Mouse (Mus musculus) ZHBTc4 (cell line): Measurements from ENCODE around the gene Arsa.
A peak's percentile ranks its signal among the peaks of the same experiment; 100 is the strongest.
"Not testable (repeated sequence)": the region's sequence is repeated elsewhere in the genome, so short reads cannot be mapped to it uniquely, and the experiment has no call there.

Experiments used
- DNase-seq: peaks from one replicate; pipeline ENCODE4 v3.0.0-alpha.2; 2011; ENCODE audit warnings: low read depth, low spot score

Arsa gene

DNA sequence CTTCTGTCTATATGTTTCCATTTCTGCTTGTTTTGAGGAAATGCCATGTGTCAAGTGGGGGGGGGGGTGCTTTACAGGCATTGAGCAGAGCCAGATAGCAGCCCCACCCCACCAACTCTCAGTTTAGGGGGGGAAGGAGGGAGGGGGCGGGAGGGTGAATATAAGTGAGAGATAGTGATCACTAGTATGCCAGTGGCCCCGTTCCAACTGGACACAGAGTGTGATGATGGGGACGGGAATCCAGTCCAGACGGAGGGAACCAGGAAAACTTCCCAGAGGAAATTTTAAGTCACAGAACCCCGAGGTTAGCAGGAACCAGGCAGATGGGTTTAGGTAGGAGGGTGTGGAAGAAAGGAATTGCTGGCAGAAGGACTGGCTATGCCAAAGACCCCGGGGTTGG lies 21.6 kb downstream of the Arsa start:
- DNase-seq, result no peak

DNA sequence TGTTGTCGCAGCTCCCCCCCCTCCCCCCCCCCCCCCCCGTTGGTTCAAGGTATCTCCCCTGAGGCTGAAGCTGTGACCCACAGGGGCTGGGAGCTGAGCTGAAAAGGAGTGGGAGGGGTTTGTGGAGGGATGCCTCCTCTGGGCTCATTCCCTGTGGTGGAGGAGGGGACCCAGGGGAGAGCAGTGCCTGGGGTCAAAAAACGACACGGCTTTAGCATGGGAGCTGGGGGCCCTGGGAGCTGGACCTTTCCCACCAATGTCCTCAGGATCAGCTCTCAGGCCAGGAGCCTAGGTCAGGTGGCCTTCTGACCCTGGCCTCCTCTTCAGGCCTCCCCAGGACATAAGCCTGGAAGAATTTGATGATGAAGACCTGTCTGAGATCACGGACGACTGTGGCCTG lies 22.4 kb downstream of the Arsa start:
- peak; percentile 30 for DNase-seq

DNA sequence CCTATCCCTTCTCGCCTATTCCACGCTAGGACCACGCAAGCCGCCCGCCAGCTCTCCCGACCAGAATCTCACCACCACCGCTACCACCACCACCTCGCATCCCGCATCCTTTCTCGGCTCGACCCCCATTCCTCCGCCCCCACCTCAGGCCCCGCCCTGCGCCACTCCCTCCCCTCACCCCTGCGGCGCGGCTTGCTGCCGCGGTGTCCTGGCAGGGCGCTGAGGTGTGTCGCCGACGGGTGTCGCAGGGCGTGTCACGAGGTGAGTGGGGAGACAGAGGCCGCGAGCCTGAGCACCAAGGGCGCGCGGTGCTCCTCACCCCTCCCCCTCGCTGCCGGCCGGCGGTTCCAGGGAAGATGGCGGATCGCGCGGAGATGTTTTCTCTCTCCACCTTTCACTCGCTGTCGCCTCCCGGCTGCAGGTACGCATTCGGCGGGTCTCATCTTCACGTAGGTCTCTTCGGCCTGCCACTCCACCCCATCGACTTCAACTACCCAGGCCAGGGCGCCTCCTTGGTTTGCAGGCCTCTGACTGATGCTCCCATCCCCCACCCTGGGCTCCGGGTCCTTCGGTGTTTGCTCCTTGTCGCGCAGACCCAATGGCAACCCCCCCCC lies 23.3 kb downstream of the Arsa start, which contains the start of gene Mapk8ip2:
TSS of gene Mapk8ip2 (plus strand) at position 49 of the 614 bp plus-strand sequence.
- DNase-seq, result peak; percentile 87

DNA sequence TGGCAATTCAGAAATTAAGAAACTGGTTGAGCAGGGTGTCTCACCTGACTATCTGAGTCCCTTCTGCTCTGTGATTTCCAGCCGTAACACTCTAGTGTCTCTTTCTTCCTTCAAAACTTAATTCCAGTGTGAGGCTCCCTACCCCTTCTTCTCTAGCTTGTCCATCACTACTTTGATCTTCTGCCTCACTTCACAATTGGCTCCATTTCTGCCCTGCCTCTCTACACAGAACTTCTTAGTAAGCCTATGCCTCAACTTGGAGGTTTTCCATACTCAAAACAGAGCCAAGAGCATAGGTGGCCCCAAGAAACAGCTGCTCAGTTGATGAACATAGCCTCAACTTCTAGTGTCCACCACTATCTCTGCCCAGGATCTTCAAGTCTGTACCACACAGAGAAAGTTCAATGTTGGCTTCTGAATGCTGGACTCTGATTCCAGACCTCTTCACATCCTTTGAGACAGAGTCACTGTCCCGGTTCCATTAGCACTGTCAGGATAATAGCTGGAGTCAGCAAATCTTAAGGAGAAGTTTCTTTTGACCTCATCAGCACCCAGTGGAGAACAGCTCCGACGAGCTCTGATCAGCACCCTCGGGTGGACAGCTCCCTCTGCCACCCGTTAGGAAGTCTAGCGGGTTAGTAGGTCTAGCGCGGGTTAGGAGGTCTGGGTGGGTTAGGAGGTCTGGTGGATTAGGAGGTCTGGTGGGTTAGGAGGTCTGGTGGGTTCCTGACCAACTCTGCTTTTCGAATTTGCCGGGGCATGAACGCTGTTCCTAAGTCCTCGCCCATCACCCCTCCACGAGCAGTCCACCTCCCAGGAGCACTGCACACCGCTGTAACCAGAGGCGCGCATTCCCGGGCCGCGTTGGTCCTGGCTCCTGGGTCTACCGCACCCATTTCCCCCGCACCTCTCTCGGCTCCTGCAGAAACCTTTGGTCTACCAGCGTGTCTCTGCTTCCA lies 24.0 kb downstream of the Arsa start:
- DNase-seq, result peak; percentile 89

DNA sequence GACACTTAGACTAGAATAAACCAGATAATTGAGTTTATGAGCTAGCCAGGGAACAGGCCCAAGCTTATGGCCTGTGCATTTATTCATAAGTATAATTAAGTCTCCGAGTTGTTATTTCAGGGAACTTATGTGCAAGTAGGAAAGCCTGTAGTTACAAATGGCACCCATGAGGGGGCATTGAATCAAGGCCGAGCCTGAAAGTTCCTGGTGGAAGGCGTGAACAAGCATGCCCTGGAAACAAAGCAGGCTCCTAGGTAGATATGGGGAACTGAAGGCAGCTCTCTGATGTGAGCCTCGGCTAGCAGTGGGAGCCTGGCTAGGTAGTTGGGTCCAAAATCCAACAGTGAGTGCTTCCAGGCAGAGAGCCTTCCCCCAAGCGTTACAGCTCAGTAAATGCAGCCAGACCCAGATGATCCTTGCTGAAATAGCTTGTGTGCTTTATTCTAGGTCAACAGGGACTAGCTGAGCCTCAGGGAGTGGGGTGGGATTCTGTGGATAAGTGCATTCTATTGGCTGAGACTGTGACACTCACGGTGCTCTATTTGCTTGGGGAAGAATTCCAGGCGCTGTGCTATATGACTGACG lies 34.6 kb downstream of the Arsa start:
- peak; percentile 75 for DNase-seq

DNA sequence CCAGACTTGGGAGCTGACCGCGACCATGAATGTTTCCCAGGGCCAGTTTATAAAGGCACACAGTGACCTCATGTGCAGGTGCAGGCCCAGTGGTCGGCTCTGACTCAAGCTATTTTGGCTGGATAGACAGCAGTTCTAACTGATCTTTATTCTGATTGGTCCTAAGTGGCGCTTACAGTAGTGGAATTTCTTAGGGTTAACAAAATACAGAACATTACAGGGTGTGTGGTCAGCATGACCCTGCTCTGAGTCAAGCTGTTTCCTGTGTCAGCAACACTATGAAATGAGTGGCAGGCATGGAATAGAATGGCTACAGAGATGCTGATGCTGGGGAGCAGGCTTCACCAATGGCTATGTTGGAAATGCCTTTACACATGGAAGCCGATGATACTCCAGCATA lies 41.3 kb downstream of the Arsa start:
- DNase-seq, result no peak

DNA sequence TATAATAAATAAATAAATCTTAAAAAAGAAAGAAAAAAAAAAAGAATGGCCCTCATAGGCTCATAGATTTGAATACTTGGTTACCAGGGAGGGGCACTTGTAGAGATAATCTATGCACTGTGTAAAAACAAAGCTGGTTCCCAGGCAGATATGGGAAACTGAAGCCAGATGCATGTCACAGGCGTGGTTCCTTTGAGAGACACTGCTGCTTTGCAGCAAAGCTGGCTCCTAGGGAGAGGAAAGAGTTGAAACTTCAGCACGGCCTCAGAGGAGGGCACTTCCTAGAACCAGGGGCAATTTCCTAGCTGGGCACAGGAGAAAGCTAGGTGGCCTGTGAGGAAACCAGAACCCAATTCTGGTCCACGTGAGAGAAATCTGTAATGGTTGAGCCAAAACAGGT lies 43.1 kb downstream of the Arsa start:
- DNase-seq, result no peak

DNA sequence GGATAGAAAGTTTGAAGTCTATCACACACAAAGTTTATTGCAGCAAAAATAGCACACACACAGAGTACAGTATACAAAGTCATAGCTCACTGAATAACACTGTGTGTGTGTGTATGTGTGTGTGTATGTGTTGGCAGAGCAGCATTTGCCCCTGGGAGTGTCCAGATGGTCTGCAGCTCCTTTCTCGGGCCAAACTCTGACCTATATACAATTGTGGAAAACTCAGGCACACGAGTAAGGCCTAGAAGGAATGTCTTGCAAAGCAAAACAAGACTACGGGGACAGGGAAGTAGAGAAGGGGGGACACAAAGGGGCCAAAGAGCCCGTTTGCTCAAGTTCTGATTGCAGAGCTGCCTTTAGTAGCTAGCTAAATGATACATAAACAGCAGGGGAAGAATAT lies 44.3 kb downstream of the Arsa start:
- no peak for DNase-seq

DNA sequence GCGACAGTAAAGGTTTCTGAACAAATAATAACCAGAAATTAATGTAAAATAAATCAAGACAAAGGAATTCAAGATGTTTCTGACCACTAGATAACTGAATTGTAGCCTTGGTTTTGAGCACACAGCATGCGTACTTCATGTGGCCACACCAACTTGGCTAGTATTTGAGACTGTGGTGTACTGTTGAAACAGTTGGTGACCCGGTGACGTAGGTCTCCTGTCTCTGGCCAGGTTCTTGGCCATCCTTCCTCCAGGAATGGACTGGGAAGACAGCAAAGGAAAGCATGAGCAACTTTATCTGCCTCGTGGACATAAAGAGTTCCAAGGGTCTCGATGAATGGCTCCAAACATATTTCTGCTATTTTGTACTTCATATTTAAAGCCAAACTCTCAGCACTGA lies 45.4 kb downstream of the Arsa start:
- no peak for DNase-seq

DNA sequence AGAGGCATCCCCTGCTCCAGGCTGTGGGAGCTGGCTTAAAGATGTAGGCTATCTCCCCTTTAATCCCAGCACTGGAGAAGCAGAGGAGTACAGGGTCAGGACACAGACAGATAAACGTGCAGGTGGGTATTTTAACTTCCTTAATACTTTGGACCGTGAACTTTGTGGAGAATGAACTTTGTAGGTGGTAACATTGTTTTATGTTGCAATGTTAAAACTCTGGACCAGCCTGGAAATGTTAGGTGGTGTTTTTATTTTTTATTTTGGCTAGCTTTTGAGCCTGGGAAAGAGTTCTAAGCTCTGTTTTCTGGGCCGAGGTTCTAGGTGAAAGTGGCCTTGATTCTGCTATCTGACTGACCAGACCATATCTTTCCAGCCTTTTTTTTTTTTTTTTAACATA lies 46.0 kb downstream of the Arsa start:
- no peak for DNase-seq

DNA sequence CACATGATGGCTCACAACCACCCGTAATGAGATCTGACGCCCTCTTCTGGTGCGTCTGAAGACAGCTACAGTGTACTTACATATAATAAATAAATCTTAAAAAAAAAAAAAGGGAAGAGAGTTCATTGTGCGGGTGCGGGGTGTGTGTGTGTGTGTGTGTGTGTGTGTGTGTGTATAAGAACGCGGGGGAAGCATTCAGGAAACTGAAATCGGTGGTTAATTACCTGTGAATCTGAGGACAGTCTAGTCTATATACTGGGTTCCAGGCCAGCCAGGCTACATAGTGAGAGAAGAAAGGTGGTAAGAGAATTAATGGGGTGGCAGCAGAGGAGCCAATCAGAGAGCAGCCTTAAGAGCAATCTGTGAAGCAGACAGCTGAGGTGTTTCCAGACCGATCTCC lies 46.5 kb downstream of the Arsa start:
- DNase-seq, result not testable (repeated sequence)

DNA sequence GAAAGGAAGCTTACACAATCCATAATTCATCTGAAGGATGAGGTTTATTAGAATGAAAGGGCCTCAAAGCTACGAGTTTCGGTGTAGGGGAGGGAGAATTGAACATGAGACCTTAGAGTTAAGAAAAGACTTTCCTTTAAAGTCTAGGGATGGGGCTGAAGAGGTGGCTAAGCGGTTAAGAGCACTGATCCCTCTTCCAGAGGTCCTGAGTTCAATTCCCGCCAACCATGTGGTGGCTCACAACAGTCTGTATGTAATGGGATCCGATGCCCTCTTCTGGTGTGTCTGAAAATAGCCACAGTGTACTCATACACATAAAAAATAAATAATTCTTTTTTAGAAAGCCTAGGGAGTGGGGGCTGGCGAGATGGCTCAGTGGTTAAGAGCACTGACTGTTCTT lies 46.9 kb downstream of the Arsa start:
- no peak for DNase-seq

DNA sequence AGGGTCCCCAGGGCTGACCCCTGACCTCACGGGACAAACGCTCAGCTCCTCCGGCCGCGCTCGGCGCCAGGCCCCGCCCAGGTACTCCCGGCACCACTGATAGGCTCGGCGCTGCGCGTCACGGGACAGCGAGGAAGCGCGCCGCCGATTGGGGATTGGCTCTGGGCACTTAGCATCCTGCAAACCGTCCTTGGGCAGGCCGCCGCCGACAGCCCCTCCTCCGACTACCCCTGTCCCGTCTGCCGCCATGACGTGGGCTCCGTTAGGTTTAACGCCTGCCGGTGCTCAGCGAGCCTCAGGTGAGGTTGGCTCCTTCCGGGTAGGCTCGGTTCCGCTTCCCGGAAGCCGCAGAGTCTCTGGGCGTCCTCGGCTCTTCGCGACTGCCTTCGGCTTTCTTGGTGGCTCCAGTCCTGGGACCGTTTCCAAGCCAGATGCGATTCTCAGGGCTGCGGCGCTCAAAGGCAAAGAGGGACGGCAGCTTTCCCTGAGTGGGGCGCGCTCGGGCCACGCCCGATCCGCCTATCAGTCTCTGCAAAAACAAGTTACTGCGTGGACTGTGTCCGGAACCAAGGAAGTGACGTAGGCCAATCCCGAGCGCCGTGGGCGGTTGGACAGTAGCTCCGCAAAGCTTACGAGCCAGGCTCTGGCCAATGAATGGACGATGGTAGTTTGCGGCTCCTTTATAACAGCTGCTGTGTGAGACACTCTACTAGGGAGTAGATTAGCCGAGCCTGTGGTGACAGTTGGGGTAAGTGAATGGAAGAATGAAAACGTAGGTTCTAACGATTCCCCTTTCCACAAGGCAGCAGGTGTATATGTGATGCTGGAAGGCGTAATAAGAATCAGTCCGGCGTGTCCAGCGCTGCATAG lies 47.6 kb downstream of the Arsa start, which contains the start of the genes C730034F03Rik, Gm44502 and Chkb:
TSS of gene C730034F03Rik (plus strand) at position 238 of the 870 bp plus-strand sequence.
TSS of gene Gm44502 (minus strand) at position 345 of the 870 bp plus-strand sequence.
TSS of gene Chkb (minus strand) at position 557 of the 870 bp plus-strand sequence.
- peak; percentile 95 for DNase-seq

DNA sequence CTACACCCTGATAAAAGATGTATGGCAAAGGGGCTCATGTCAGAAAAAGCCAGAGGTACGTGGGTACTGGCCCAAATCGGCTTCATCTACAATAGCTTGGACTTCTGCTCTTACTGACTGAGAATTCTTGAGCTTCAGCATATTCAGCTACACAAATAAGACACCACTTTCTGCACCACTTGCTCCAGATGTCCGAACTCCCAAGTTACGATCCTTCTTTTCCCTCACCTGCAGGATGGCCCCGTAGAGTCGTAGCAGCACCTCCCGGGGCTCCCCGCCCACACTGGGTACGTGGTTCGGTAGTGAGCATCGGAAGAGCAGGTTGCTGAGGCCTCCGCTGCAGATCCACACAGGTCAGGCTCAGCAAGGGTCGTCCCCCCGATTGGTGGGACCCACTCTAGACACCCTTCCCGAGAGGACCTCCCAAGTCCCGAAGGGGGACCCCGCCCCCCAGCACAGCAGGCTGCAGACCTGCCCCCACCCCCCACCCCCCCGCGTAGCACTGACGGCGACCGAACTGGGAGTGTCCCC lies 48.3 kb downstream of the Arsa start:
- peak; percentile 30 for DNase-seq

DNA sequence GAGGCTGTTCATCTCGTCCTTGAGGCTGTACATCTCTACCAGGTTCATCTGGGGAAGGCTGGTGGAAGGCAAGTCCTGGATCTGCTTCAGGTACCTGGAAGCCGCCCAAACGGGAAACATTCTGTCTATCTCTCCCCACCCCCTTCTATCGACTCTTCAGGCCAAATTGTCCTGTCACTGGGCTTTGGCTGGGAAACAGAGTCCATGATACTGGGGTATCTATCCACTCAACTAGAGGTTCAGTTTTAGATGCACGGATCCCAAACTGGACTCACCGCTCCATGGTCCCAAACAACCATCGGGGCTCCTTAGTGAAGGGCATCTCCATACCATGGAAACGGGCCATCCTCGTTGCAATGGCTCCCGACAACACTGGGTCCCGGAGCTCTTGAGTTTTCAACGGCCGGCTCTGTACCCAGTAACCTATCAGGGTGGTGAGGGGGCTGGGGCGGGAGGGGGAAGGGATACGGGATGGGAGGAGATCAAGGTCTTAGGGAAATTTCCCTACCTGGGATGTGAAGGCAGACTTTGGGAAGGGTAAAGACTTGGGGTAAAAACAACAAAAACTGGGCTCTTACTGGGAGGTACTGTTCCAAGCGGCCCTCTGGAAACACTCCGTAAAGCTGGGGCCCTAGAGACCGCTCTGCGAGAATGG lies 49.0 kb downstream of the Arsa start:
- DNase-seq, result no peak

DNA sequence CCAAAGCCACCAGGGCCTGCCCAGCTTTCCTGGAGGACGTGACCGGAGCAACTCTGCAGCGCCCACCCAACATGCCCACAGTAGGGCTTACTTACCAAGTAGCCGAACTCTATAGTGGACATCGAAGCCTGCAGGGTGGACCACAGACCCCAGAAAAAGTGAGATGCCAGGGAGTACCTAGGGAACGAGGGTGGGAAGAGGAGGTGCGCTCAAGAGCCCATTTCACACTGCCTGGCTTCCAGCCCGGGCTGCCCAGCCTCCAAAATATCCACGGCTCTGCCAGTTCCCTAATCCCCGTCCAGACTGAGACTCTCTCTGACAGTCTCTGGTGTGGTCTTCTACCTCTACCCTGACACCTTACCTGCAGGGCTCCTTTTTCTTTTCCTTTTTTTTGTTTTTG lies 50.5 kb downstream of the Arsa start:
- no peak for DNase-seq

DNA sequence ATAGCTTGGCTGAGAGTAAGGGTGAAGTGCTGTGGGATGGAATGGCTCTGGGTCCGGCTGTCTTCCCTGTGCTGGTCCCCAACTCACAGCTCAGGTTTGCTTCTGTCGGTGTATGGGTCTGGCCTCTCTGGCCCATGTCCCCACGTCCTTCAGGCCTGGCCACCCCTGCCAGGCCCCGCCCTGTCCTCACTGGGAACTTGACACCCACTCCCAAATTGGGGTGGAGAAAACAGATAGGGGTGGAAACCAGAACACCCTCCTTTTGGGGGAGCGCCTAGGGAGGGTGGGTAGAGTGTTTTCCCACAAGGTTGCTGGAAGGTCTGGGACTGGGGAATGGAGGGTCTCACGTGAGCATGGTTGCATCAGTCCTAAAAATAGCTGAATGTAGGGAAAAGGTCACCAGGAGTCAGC lies 51.5 kb downstream of the Arsa start, which contains the start of gene Cpt1b:
TSS of gene Cpt1b (minus strand) at position 153 of the 411 bp plus-strand sequence.
- peak; percentile 28 for DNase-seq

DNA sequence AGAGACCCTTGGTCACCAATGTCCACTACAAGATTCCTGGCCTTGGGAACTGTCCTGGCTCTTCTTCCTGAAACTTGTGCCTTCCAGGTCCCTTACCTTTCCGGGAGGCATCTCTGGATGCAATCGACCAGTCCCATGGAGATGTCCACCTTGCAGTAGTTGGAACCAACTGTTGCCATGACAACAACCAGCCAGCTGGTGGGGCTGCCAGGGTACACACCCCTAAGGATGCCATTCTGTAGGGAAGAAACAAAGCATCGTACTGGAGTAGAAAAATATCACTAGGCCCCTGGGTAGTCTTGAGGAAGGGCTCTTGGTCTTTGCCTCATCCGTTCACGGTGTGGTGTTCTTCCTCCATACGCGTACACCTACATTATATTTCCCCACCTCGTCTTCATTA lies 52.6 kb downstream of the Arsa start:
- no peak for DNase-seq
